Mouse (Mus musculus) kidney, adult 2 months (tissue): Measurements from ENCODE around the gene Gm21887.
"Not testable (repeated sequence)": the region's sequence is repeated elsewhere in the genome, so short reads cannot be mapped to it uniquely, and the experiment has no call there.

ENCODE experiments used
- CTCF ChIP-seq: fragments of 200-500 bp; conservative IDR thresholded peaks from 2 replicates; pipeline ENCODE4 v1.5.1; 2011; ENCODE audit warnings: low read depth, mild to moderate bottlenecking, control low read depth, low read length, moderate library complexity, mixed read lengths; ENCODE audit not compliant: insufficient read depth, insufficient read length
- POLR2A ChIP-seq: fragments of 200-500 bp; IDR thresholded peaks from one replicate; pipeline ENCODE4 v1.6.1; 2011; ENCODE audit warnings: low read depth, low read length, control low read depth

- not testable (repeated sequence) for TF ChIP-seq CTCF, POLR2A
These were observed 27.7 kb upstream of the Gm21887 start for GRCm38 (mm10) chrX:169981761-169982181.
